Mouse (Mus musculus): Measurements from ENCODE around the gene Foxo6. TPM values are rescaled to one million over a fixed set of nuclear protein-coding genes. Genes with fewer than 3 reads are reported as not detected.

The Foxo6 gene
- polyA plus RNA-seq, 1 experiment: 3.1 TPM

GRCm38 (mm10) chr4:120230256-120230649 is 56.9 kb downstream of the Foxo6 start:
- H3K4me1 ChIP-seq (ENCODE audit: control insufficient read depth, insufficient read depth, low read length): no peaks in the 10 kb centered on the region
- no peaks in the 10 kb centered on the region for H3K36me3 ChIP-seq (ENCODE audit: control insufficient read depth, insufficient read depth, low read length)
- TF ChIP-seq CTCF (IDR thresholded peaks at IDR 0.05; ENCODE audit: control insufficient read depth, insufficient read depth, insufficient replicate concordance, low read depth, low read length): peak; percentile 93
- no peak for TF ChIP-seq POLR2A (IDR thresholded peaks at IDR 0.05; ENCODE audit: control insufficient read depth, low read depth, low read length)
- H3K27me3 ChIP-seq (ENCODE audit: control insufficient read depth, insufficient read depth, low read length): no peaks in the 10 kb centered on the region
- no peak overlapping the region for H3K27ac ChIP-seq (ENCODE audit: control insufficient read depth, insufficient read depth, low read depth, low read length)
- no peak overlapping the region for H3K4me3 ChIP-seq (ENCODE audit: control insufficient read depth, low read depth, low read length)

GRCm38 (mm10) chr4:120229505-120230255 is 57.5 kb downstream of the Foxo6 start:
- TF ChIP-seq POLR2A (IDR thresholded peaks at IDR 0.05; ENCODE audit: control insufficient read depth, low read depth, low read length): no peak
- TF ChIP-seq CTCF (IDR thresholded peaks at IDR 0.05; ENCODE audit: control insufficient read depth, insufficient read depth, insufficient replicate concordance, low read depth, low read length): no peak
- H3K36me3 ChIP-seq (ENCODE audit: control insufficient read depth, insufficient read depth, low read length): no peaks in the 10 kb centered on the region
- H3K27ac ChIP-seq (ENCODE audit: control insufficient read depth, insufficient read depth, low read depth, low read length): no peak overlapping the region
- no peaks in the 10 kb centered on the region for H3K4me1 ChIP-seq (ENCODE audit: control insufficient read depth, insufficient read depth, low read length)
- H3K4me3 ChIP-seq (ENCODE audit: control insufficient read depth, low read depth, low read length): no peak overlapping the region
- no peaks in the 10 kb centered on the region for H3K27me3 ChIP-seq (ENCODE audit: control insufficient read depth, insufficient read depth, low read length)

- no peaks in the 10 kb centered on the region for H3K27me3 ChIP-seq (ENCODE audit: control insufficient read depth, insufficient read depth, low read length)
- no peak overlapping the region for H3K4me3 ChIP-seq (ENCODE audit: control insufficient read depth, low read depth, low read length)
- H3K27ac ChIP-seq (ENCODE audit: control insufficient read depth, insufficient read depth, low read depth, low read length): no peak overlapping the region
- no peaks in the 10 kb centered on the region for H3K4me1 ChIP-seq (ENCODE audit: control insufficient read depth, insufficient read depth, low read length)
- no peaks in the 10 kb centered on the region for H3K36me3 ChIP-seq (ENCODE audit: control insufficient read depth, insufficient read depth, low read length)
- no peak for TF ChIP-seq CTCF (IDR thresholded peaks at IDR 0.05; ENCODE audit: control insufficient read depth, insufficient read depth, insufficient replicate concordance, low read depth, low read length)
- no peak for TF ChIP-seq POLR2A (IDR thresholded peaks at IDR 0.05; ENCODE audit: control insufficient read depth, low read depth, low read length)
Observed at GRCm38 (mm10) chr4:120228613-120229012, 58.5 kb downstream of the Foxo6 start.

GRCm38 (mm10) chr4:120227224-120227623 is 59.9 kb downstream of the Foxo6 start:
- Histone ChIP-seq H3K4me3 (ENCODE audit: control insufficient read depth, low read depth, low read length) (no peak overlapping the region), H3K4me1 (ENCODE audit: control insufficient read depth, insufficient read depth, low read length) (no peaks in the 10 kb centered on the region), H3K36me3 (ENCODE audit: control insufficient read depth, insufficient read depth, low read length) (no peaks in the 10 kb centered on the region), H3K27me3 (ENCODE audit: control insufficient read depth, insufficient read depth, low read length) (no peaks in the 10 kb centered on the region), H3K27ac (ENCODE audit: control insufficient read depth, insufficient read depth, low read depth, low read length) (no peak overlapping the region)
- TF ChIP-seq POLR2A (IDR thresholded peaks at IDR 0.05; ENCODE audit: control insufficient read depth, low read depth, low read length): no peak
- TF ChIP-seq CTCF (IDR thresholded peaks at IDR 0.05; ENCODE audit: control insufficient read depth, insufficient read depth, insufficient replicate concordance, low read depth, low read length): no peak

- TF ChIP-seq POLR2A (IDR thresholded peaks at IDR 0.05; ENCODE audit: control insufficient read depth, low read depth, low read length) (no peak), CTCF (IDR thresholded peaks at IDR 0.05; ENCODE audit: control insufficient read depth, insufficient read depth, insufficient replicate concordance, low read depth, low read length) (no peak)
- H3K27ac ChIP-seq (ENCODE audit: control insufficient read depth, insufficient read depth, low read depth, low read length): no peak overlapping the region
- H3K4me1 ChIP-seq (ENCODE audit: control insufficient read depth, insufficient read depth, low read length): no peaks in the 10 kb centered on the region
- H3K36me3 ChIP-seq (ENCODE audit: control insufficient read depth, insufficient read depth, low read length): no peaks in the 10 kb centered on the region
- no peak overlapping the region for H3K4me3 ChIP-seq (ENCODE audit: control insufficient read depth, low read depth, low read length)
- no peaks in the 10 kb centered on the region for H3K27me3 ChIP-seq (ENCODE audit: control insufficient read depth, insufficient read depth, low read length)
Observed at GRCm38 (mm10) chr4:120226682-120227081, 60.5 kb downstream of the Foxo6 start.

- no peak overlapping the region for H3K4me3 ChIP-seq (ENCODE audit: control insufficient read depth, low read depth, low read length)
- no peaks in the 10 kb centered on the region for H3K4me1 ChIP-seq (ENCODE audit: control insufficient read depth, insufficient read depth, low read length)
- H3K27me3 ChIP-seq (ENCODE audit: control insufficient read depth, insufficient read depth, low read length): no peaks in the 10 kb centered on the region
- peak; percentile 85; the same call in 1 of the 2 replicates for TF ChIP-seq CTCF (IDR thresholded peaks at IDR 0.05; ENCODE audit: control insufficient read depth, insufficient read depth, insufficient replicate concordance, low read depth, low read length)
- no peak for TF ChIP-seq POLR2A (IDR thresholded peaks at IDR 0.05; ENCODE audit: control insufficient read depth, low read depth, low read length)
- H3K27ac ChIP-seq (ENCODE audit: control insufficient read depth, insufficient read depth, low read depth, low read length): no peak overlapping the region
- H3K36me3 ChIP-seq (ENCODE audit: control insufficient read depth, insufficient read depth, low read length): no peaks in the 10 kb centered on the region
Observed at GRCm38 (mm10) chr4:120225135-120225780, 61.9 kb downstream of the Foxo6 start.

- Histone ChIP-seq H3K27me3 (ENCODE audit: control insufficient read depth, insufficient read depth, low read length) (no peaks in the 10 kb centered on the region), H3K4me3 (ENCODE audit: control insufficient read depth, low read depth, low read length) (no peak overlapping the region), H3K36me3 (ENCODE audit: control insufficient read depth, insufficient read depth, low read length) (no peaks in the 10 kb centered on the region), H3K4me1 (ENCODE audit: control insufficient read depth, insufficient read depth, low read length) (no peaks in the 10 kb centered on the region), H3K27ac (ENCODE audit: control insufficient read depth, insufficient read depth, low read depth, low read length) (no peak overlapping the region)
- TF ChIP-seq CTCF (IDR thresholded peaks at IDR 0.05; ENCODE audit: control insufficient read depth, insufficient read depth, insufficient replicate concordance, low read depth, low read length) (no peak), POLR2A (IDR thresholded peaks at IDR 0.05; ENCODE audit: control insufficient read depth, low read depth, low read length) (no peak)
Observed at GRCm38 (mm10) chr4:120223805-120224204, 63.3 kb downstream of the Foxo6 start.

Measured in testis, adult 2 months (tissue).